Mouse (Mus musculus): ENCODE measurements at regions not wholly inside any gene's neighbourhood (a gene's known extent, or its start where the extent isn't known, plus 50 kb on each side); places are given as distances from the start of the nearest gene placed in this dataset.

DNA sequence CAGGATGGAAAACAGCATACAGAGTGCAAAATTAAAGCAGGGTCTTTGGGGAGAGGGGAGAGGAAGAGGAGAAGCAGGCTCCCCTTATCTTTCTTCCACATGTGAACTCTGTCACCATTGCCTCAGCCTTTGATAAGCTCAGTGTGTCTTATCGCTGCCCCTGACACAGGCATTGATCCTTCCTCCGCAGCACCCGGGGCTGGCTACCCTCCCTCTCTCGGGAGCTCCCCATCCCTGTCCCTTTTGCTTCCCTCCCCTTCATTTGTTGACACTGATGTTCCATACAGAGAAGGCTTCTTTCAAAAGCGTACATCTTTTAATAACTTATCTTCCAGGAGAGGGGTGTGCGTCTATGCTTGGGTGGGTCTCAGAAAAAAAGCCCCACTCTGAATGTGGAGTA is 411.6 kb downstream of the Nucb2 start:
- no peak for TF ChIP-seq POLR2A (IDR thresholded peaks at IDR 0.05; ENCODE audit: borderline replicate concordance, extremely low read depth, low read depth, low read length)
- no peaks in the 10 kb centered on the region for H3K4me1 ChIP-seq (ENCODE audit: control insufficient read depth, insufficient read depth, low read length)
- no peak for DNase-seq
- 22% methylated on average over 6 of the region's 6 CpGs for WGBS
- H3K4me3 ChIP-seq (replicated peaks; ENCODE audit: extremely low read depth, low read depth, low read length) = no peak overlapping the region

DNA sequence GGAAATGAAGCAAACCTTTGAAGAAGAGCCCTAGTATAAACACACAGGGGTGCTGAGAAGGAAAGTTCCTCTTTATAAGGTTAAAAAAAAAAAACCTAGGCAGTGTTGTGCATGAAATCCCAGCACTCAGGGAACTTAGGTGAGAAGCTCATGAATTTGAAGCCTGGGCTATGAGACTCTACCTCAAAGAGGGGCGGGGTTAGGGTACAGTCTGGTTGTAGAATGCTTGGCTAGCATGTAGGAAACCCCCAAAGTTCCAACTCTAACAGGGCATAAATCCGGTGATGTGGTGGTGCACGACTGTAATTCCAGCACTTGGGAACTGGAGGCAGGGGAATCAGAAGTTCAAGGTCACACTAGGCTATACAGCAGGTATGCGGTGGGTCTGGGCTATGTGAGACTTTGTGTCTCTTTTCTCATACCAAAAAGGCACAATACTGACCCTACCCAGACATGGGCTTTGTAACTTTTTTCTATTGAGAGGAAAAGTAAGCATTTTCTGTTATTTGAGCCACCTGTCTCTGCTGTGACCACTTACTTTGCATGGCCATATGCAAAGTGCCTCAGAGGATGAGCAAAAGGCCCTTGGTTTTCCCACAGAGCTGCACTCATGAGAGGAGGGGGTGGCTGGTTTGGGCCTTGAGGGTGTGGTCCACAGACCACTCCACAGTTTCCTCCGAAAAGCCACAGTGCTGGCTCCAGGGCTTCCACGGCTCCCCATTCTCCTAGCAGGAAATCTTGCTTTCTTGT is 413.9 kb downstream of the Nucb2 start:
- DNase-seq = no peak
- no peak for TF ChIP-seq POLR2A (IDR thresholded peaks at IDR 0.05; ENCODE audit: borderline replicate concordance, extremely low read depth, low read depth, low read length)
- no peak overlapping the region for H3K4me3 ChIP-seq (replicated peaks; ENCODE audit: extremely low read depth, low read depth, low read length)
- H3K4me1 ChIP-seq (ENCODE audit: control insufficient read depth, insufficient read depth, low read length) = no peaks in the 10 kb centered on the region
- WGBS = 85% methylated on average over 6 of the region's 6 CpGs

DNA sequence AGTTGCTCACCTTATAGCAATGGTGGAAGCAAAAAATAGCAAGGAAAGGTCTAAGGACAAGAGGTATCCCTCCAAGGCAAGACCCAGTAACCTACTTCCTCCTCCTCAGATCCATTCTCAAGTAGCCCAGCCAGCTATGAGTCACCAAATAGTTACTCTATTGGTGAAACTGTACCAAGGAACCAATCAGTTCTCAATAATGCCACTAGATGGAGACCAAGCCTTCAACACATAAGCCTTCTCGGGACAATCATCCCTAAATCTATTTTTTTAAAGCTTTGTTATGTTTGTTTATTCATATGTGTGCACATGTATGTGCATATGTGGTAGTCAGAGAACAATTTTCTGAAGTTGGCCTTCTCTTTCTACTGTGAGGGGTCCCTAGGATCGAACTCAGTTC is 434.3 kb upstream of the Xylt1 start:
- TF ChIP-seq CTCF (IDR thresholded peaks at IDR 0.05; ENCODE audit: insufficient read depth, low read length) = no peak
- TF ChIP-seq POLR2A (IDR thresholded peaks at IDR 0.05; ENCODE audit: borderline replicate concordance, extremely low read depth, low read depth, low read length) = no peak
- 69% methylated on average over 2 of the region's 2 CpGs for WGBS
- Histone ChIP-seq H3K4me3 (replicated peaks; ENCODE audit: extremely low read depth, low read depth, low read length) (no peak overlapping the region), H3K4me1 (ENCODE audit: control insufficient read depth, insufficient read depth, low read length) (no peaks in the 10 kb centered on the region)
- no peak for DNase-seq

DNA sequence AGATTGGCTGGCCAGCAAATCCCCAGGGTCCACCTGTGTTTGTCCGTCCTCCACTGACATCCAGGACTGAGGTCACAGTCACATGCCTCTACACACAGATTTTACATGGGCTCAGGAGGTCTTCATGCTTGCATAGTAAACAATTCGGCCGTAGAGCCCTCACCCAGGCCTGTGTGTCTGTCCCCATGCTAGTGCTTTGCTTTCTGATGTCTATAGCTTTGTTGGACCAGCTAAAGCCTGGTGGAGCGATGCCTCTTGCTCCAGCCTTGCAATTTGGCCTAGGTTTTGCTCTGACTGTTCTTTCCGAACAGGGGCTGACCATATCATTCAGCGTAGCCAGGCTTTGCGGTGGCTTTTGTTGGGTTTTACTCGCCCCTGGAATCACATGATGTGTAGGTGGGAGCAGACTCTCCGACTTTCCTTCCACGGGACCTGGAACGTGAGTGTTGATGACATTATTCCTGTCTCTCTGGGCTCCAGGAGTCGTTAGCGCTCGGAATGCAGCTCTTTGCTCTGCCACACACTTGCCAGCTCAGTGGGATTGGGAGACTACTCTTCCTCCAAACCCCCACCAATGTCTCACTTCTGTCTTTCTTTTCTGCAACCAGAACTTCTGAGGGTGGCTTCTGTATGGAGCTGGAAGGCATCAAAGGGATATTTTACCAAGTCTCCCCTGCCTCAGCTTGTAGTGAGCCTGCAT is 421.4 kb upstream of the Xylt1 start:
- H3K4me1 ChIP-seq (ENCODE audit: control insufficient read depth, insufficient read depth, low read length) = no peaks in the 10 kb centered on the region
- no peak overlapping the region for H3K4me3 ChIP-seq (replicated peaks; ENCODE audit: extremely low read depth, low read depth, low read length)
- no peak for DNase-seq
- WGBS = 70% methylated on average over 14 of the region's 14 CpGs
- no peak for TF ChIP-seq CTCF (IDR thresholded peaks at IDR 0.05; ENCODE audit: insufficient read depth, low read length)
- no peak for TF ChIP-seq POLR2A (IDR thresholded peaks at IDR 0.05; ENCODE audit: borderline replicate concordance, extremely low read depth, low read depth, low read length)

DNA sequence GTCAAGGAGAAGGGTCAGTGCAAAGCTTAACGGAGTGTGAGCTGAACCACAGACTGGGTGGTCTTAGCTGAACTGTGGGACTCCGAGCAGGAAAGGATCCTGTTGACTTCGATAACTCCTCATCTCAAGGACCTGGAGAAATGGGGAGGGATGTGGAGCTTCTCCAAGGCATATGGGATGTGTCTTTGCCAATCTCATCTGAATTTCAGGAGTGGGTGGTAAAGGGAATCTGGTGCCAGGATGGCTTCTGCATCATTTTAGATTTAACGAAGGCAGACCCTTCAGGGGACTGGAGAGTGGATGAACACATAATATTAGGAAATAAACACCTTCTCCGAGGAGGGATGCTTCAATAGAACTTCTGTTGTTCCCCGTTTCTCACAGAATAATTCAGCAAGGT is 416.9 kb upstream of the Xylt1 start:
- Histone ChIP-seq H3K4me3 (replicated peaks; ENCODE audit: extremely low read depth, low read depth, low read length) (no peak overlapping the region), H3K4me1 (ENCODE audit: control insufficient read depth, insufficient read depth, low read length) (no peaks in the 10 kb centered on the region)
- no peak for TF ChIP-seq POLR2A (IDR thresholded peaks at IDR 0.05; ENCODE audit: borderline replicate concordance, extremely low read depth, low read depth, low read length)
- TF ChIP-seq CTCF (IDR thresholded peaks at IDR 0.05; ENCODE audit: insufficient read depth, low read length) = no peak
- WGBS = 53% methylated on average over 6 of the region's 6 CpGs
- DNase-seq = no peak

DNA sequence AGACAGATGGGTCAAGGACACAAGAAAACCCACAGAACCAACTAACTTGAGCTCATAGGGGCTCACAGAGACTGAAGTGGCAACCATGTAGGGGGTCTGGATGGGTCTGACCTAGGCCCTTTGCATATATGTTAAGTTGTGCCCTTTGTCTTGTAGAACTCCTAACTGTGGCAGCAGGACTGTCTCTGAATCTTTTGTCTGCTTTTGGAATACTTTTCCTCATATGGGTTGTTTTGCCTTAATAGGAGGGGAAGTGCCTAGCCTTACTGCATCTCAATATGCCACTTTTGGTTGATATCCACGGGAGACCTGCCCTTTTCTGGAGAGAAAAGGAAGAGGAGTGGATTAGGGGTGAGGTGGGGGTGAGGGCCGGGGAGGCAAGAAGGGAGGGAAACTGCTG is 389.4 kb upstream of the Xylt1 start:
- no peak overlapping the region for H3K4me3 ChIP-seq (replicated peaks; ENCODE audit: extremely low read depth, low read depth, low read length)
- no peaks in the 10 kb centered on the region for H3K4me1 ChIP-seq (ENCODE audit: control insufficient read depth, insufficient read depth, low read length)
- 47% methylated on average over 2 of the region's 2 CpGs for WGBS
- DNase-seq = no peak
- TF ChIP-seq CTCF (IDR thresholded peaks at IDR 0.05; ENCODE audit: insufficient read depth, low read length) (no peak), POLR2A (IDR thresholded peaks at IDR 0.05; ENCODE audit: borderline replicate concordance, extremely low read depth, low read depth, low read length) (no peak)

DNA sequence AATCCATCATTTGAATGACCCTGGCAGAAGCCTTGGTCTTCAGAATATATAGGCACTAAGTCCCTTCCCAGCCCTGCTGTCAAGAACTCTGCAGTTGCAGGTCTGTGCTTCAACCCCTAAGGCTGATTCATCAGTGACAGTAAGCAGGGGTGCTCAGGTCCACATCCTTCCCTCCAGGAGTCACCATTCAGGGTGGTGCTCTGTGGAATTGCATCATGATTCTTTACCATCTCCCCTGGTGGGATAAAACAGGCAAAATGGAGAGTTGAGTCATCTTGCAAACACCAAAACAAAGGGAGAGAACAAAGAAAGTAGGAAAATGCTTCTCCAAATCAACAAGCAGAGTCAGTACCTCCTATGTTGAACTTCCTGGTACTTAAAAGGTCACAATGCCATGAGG is 388.6 kb upstream of the Xylt1 start:
- H3K4me3 ChIP-seq (replicated peaks; ENCODE audit: extremely low read depth, low read depth, low read length) = no peak overlapping the region
- no peaks in the 10 kb centered on the region for H3K4me1 ChIP-seq (ENCODE audit: control insufficient read depth, insufficient read depth, low read length)
- no peak for DNase-seq
- TF ChIP-seq CTCF (IDR thresholded peaks at IDR 0.05; ENCODE audit: insufficient read depth, low read length) (no peak), POLR2A (IDR thresholded peaks at IDR 0.05; ENCODE audit: borderline replicate concordance, extremely low read depth, low read depth, low read length) (no peak)

DNA sequence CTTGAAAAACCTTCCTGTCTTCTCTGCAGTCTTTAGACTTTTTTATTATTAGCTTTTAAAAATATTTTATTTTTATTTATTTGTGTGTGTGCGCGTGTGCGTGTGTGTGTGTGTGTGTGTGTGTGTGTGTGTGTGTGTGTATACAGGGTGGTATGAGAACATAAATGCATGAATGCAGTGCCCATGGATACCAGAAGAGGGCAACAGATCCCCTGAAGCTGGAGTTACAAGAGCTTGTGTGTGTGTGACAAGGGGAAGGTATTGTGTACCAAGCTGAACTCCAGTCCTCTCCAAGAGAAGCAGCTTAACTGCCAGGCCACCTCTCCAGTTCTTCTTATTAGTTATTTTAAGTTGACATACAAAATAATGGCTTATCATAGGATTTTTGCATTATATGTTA is 385.0 kb upstream of the Xylt1 start:
- Histone ChIP-seq H3K4me3 (replicated peaks; ENCODE audit: extremely low read depth, low read depth, low read length) (no peak overlapping the region), H3K4me1 (ENCODE audit: control insufficient read depth, insufficient read depth, low read length) (no peaks in the 10 kb centered on the region)
- DNase-seq = no peak
- WGBS = 85% methylated on average over 3 of the region's 3 CpGs
- TF ChIP-seq CTCF (IDR thresholded peaks at IDR 0.05; ENCODE audit: insufficient read depth, low read length) (no peak), POLR2A (IDR thresholded peaks at IDR 0.05; ENCODE audit: borderline replicate concordance, extremely low read depth, low read depth, low read length) (no peak)

DNA sequence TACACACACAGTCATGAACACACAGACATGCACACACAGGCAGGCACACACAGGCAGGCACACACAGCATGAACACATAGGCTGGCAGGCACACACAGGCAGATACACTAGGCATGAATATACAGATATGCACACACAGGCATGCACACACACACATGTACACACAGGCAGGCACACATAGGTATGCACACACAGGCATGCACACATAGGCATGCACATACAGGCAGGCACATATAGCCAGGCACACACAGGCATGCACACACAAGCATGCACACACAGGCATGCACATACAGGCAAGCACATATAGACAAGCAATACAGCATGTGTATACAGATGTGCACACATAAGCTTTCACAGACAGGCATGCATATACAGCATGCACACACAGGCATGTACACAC is 377.6 kb upstream of the Xylt1 start:
- no peak for TF ChIP-seq CTCF (IDR thresholded peaks at IDR 0.05; ENCODE audit: insufficient read depth, low read length)
- no peak for TF ChIP-seq POLR2A (IDR thresholded peaks at IDR 0.05; ENCODE audit: borderline replicate concordance, extremely low read depth, low read depth, low read length)
- H3K4me3 ChIP-seq (replicated peaks; ENCODE audit: extremely low read depth, low read depth, low read length) = no peak overlapping the region
- no peak for DNase-seq
- H3K4me1 ChIP-seq (ENCODE audit: control insufficient read depth, insufficient read depth, low read length) = no peaks in the 10 kb centered on the region

DNA sequence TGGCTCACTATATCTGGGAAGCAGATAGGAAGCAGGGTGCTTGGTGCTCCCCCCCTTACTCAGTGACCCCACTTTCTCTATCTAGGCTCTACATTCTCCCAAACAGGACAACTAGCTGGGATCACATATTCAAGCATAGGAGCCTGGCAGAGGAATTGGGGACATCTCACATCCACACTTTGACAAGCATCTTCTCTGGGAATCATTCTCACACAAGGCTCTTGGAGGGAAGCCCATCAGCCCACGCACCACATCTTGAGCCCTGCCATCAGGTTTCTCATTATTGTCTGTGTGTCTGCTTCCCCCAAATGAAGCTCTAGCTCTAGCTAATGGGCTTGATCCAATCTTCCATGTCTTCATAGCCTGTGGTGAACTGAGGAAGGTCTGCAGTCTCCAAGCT is 362.4 kb upstream of the Xylt1 start:
- no peaks in the 10 kb centered on the region for H3K4me1 ChIP-seq (ENCODE audit: control insufficient read depth, insufficient read depth, low read length)
- no peak overlapping the region for H3K4me3 ChIP-seq (replicated peaks; ENCODE audit: extremely low read depth, low read depth, low read length)
- WGBS = 82% methylated on average over 1 of the region's 1 CpGs
- TF ChIP-seq CTCF (IDR thresholded peaks at IDR 0.05; ENCODE audit: insufficient read depth, low read length) (no peak), POLR2A (IDR thresholded peaks at IDR 0.05; ENCODE audit: borderline replicate concordance, extremely low read depth, low read depth, low read length) (no peak)
- DNase-seq = no peak

Measured in lung, adult 2 months (tissue).